Mouse (Mus musculus) erythroblast, embryonic 14.5 days (primary cell): Measurements from ENCODE around the gene Tagln.

ENCODE experiments used
- GATA1 ChIP-seq: IDR thresholded peaks from 2 replicates; pipeline ENCODE4 v1.6.1; 2012; ENCODE audit warnings: low read length, inconsistent platforms, mixed read lengths
- TAL1 ChIP-seq: IDR thresholded peaks from 3 replicates; pipeline ENCODE4 v1.6.1; 2012; ENCODE audit warnings: low read length, inconsistent platforms, mixed read lengths

- TF ChIP-seq GATA1 (no peak), TAL1 (no peak)
Observed at GRCm38 (mm10) chr9:45976884-45977283, 41.0 kb upstream of the Tagln start.
